Mouse (Mus musculus) layer of hippocampus, postnatal 36 days (tissue): ENCODE measurements around the gene Vgll4. TPM values are rescaled to one million over a fixed set of nuclear protein-coding genes. Genes with fewer than 3 reads are reported as not detected.
A peak's percentile ranks its signal among the peaks of the same experiment; 100 is the strongest.
"Not testable (repeated sequence)": the region's sequence is repeated elsewhere in the genome, so short reads cannot be mapped to it uniquely, and the experiment has no call there.

Experiments used
- DNase-seq, 2 experiments: peaks; one replicate each; pipeline ENCODE4 v3.0.0; 2022
- total RNA-seq, 2 experiments: library from RNA; stranded (reverse); gene quantifications; 2 replicates each; pipeline ENCODE4 v1.2.3; 2021

Vgll4 gene
- total RNA-seq, 2 experiments from 2014 or later, result 43.2 to 48.8 TPM

DNA sequence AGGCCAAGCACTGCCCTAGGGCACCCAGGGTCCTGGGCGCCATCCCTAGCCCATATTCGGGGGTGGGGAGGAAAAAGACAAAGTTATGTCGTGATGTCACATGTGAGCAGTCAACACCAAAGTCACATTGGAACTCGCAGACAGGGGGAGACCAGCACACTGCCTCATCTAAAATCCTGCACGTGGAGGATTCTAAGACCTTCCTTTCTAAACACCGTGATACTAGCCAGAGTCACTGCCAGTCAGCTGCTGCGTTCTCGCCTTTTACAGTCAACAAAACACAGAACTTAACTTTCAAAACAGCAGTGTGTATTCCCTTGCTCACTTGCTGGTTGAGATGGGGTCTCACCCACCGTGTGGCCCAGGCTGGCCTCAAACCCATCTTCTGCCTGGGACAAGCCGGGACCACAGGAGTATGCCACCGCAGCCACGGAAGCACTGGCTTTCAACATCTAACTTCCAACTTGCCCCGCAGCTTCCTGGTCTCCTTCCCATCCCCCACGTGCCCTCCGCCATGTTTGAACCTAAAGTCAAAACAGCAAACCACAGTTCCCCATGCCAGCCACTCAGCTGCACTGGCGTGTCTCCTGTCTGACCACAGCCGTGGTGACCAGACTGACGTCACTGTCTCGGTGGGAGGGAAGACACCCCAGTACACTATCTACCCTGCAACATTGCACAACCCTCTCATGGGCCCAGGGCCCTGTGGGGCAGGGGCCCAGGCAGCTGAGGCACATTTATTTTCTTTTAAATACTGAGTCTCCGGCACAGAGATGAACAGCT is 76.2 kb downstream of the Vgll4 start:
- DNase-seq, result peak in 1 of 2 experiments; percentile 56

DNA sequence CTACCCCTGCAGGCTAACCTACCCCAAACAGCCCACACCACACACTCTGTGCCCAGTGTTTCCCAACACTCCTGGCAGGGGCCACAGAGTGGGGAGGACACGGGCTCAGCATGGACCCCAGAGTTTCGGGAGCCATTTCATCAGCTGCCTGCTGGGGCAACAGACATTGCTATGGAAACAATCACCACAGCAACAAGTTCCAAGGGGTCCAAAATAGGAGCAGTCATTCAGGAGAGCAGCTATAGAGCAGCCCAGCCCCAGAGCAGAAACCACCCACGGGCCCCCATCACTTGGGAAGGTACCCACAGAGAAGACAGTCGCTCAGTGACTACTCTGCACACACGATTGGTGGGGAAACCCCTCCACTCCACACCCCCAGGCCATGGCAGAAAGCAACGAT is 77.4 kb downstream of the Vgll4 start:
- peak; percentile 70 to 78 for DNase-seq

DNA sequence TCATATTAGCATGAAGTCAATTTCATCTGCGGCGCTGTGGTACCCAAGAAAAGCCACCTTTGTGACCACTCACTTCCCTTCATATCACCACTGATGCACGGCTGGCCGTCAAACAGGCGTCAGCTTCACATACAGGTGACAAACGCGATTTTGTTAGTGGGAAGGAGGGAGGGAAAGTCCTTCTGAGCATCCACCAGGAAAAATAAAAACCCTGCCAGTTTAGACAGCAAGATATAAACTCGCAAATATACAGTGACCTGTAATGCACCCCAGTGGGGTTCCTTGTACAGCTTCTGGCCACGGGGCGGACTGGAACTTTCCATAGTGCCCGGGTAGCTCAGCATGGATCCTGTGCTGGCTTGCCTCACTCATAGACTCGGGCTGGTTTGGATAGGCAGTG is 78.0 kb downstream of the Vgll4 start:
- no peak for DNase-seq

DNA sequence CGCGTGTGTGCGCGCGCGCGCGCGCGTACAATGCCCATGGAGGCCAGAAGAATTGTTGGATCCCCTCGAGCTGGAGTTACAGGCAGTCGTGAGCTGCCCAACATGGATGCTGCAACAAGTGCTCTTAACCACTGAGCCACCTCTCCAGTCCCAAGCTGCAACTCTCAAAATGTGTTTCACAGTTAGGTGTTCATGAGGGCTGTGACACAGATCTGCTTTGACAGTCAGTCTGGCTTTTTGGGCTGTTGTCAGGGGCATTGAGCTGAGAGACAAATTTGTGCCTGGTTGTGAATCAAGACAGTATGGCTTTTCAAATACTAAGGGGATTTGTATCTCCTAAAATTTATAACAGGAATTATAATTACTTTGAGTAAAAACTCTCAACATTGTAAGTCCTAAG is 78.5 kb downstream of the Vgll4 start:
- no peak for DNase-seq

DNA sequence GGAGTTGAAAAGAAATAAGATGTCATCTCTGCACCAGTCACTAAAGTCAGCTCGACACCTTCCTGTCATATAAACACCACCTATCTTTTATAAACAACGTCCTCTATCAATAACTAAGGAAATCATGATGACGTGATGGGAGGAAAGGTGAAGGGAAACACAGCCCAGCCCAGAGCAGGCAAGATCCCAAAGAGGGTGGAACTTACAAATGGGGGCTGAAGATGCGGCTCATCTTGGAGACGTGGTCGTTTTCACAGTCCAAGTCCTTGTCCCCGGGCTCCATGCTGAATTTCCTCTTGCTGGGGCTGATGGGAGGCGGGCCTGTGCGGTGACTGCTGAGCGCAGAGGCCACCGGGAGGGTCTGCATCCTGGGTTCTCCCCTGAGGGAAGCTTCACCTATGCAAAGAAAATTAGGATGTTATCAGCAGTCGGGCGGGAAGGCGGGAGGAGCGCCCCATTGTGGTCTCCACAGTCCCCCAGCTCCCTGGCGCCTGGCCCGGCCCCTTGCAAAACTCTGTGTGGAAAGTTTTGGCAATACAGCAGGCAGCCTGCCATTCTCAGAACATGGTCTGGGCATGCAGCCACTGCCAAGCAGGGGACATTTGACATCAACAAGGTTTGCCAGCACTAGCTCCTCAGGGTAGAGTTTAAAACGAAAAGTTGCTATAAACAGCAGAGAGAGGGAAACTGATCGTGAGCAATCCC is 79.2 kb downstream of the Vgll4 start:
- peak; percentile 83 to 88 for DNase-seq

DNA sequence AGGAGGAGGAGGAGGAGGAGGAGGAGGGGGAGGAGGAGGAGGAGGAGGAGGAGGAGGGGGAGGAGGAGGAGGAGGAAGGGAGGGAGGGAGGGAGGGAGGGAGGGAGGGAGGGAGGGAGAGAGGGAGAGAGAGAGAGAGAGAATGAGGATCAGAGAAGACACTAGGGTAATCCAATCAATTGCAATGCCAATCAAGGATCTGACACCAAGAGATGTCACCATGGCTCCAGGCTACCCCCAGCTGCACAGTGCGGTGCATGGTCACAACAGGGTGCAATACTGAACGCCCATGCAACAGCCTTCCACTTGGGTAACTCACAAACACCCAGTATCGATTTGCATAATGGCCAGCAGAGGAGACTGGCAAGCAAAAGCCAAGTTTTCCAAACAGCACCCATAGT is 79.8 kb downstream of the Vgll4 start:
- not testable (repeated sequence) for DNase-seq

DNA sequence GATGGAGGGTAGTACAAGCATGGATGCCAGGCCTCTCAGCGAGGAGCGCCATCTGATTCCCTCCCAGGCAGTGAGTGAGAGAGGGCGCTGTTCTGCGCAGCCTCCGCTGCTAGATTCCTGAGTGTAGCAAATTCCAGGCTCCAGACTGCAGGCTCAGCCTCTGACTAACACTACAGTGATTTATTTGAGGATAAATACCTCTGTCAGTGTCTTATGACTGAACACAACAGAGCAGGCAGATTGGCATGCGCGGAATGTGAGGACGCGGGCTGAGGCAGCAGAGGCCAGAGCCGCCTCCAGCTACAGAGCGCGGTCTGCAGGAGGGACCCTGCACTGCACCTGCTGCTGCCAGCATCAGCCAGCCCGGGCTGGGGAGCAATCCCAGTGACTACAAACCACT is 80.9 kb downstream of the Vgll4 start:
- DNase-seq, result peak; percentile 64 to 76

DNA sequence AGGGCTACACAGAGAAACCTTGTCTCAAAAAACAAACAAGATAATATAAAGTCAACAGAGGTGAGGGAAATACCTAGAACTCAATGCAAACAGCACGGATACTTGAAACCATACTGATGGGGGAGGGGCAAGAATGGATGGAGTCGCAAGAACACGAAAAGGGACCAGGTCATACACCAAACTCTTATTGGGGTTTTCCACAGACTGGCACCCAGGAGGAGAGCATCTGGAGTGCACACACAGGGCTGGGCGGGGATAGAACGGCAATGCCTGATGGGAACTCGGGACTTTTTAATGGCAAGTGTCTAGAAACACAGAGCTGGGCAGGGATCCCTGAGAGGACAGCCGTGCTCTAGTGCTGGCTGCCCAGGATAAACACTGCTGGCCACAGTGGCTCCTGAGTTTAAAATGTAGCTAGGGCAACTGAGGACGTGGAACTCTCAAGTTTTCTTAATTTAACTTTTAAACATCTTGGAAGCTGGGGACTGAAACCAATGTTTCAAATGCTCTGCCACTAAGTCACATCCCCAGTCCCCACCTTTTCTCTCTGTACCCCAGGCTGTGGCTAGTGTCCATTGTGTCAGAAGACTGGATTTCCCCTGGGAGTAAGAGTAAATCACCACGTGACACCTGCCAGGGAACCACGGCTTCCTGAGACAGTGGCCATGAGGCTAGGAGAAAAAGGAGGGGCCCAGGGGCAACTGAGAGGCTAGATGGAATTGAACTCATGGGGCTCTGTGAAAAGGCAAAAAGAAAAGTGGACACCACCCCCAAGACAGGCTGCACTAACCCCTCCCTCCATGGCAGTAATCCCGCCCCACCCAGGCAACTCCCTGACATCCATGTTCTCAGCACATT is 83.1 kb downstream of the Vgll4 start:
- DNase-seq, result no peak

DNA sequence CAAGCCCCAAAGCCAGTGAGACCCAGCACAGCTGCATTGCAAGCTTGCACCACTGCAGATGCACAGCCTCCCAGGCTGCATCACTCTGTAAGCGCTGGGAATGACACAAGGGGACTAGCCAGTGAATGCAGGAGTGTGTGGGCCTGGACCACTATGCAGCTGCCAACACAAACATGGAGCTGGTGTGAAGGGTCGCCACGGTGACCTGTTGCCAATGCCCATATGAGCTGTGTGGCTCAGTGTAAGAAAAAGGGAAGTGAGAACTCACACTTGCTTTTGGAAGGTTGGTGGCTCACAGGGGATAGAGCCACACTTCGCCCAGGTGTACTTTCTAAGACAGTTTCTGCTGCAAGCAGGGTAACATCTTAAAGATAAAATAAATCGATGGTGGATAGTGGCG is 83.8 kb downstream of the Vgll4 start:
- DNase-seq, result no peak

DNA sequence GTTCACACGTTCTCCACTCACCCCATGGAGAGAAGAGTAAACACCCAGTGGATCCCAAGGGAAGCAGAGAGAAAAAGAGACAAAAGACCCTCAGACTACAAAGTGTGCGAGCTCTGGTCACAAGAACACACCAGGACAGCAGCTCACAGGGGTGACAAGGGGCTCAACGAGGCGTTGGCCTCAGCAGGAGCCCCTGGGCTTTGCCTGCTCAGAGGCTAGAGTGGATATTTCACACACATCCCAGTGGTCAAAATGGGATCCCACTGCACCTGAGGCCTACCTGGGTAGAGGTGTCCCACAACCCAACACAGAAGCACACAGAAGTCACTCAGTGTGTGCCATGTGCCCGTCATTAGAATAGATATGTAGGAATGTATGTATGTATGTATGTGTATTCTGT is 84.7 kb downstream of the Vgll4 start:
- no peak for DNase-seq

DNA sequence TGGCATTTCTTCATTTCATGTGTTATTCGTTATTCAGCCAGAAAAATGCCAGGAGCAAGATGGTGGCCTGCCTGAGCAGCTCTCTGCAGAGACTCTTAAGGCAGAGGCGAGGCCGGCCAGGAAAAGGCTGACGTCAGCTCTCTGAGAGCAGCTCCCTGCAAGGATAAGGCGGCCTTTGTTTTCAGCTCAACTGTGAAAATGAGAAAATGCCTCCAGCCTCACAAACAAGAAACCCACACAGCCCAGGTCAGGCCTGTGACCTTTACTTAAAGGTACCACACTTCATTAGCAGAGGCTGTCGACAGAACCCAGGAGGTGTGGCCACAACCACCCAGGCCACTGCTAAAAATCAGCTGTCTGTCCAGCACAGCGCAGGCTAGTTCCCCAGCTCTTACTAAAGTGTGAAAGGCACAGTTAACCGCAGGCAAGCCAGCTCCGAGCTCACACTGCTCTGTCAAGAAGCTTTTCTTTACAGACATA is 86.5 kb downstream of the Vgll4 start:
- DNase-seq, result peak; percentile 73 to 78

DNA sequence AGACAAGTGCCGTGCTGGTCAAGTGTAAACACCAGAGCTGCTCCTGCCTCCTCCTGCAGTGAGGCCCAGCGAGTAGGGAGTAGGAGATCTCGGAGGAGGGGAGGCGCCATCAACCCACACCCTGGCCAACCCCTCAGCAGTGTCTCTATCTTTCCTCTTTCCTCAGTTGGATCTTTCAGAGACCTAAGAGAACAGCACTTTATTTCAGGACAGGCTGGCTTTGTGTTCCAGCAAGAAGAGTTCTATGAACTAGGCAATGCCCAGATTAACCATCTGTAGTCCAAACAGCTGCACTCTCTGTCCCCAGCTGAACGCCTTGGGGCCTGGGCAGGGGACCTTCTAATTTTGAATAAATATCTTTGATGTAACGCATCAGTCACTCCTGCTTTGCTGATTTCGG is 87.1 kb downstream of the Vgll4 start:
- no peak for DNase-seq

DNA sequence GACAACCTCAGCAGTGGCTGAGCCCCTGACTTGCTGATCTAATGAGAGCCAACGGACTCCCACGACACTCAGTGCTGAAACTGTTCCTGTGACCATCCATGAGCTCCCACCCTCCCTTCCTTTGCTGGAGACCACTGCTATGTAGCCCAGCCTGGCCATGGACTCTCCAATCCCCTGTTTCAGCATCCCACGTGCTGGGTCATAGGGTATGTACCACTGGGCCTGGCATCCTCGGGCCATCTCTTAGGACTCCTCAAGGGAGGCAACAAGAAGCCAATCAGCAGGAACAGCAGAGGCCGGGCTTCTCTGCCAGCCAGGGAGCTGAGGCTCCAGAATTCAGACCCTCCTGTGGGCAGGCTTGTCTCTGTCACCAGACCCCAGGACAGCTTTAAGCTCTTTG is 87.6 kb downstream of the Vgll4 start:
- no peak for DNase-seq

DNA sequence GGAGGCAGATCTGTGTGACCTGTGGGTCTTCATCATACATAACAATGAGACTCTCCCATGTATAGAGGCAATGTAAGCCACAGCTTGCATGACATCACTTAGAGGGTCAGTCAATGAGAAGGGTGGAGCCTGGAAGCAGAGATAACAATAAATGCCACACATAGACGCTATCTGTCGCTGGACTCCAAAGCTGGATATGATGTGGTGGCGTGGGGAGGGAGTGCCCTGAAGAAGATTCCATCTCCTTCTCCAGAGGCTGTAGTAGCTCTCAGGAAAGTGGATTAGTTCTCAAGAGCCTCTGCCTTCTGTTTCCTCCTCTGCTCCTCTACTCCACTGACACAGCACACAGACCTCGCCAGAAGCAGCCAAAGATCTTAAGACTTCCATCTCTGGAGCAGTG is 89.0 kb downstream of the Vgll4 start:
- DNase-seq, result no peak

DNA sequence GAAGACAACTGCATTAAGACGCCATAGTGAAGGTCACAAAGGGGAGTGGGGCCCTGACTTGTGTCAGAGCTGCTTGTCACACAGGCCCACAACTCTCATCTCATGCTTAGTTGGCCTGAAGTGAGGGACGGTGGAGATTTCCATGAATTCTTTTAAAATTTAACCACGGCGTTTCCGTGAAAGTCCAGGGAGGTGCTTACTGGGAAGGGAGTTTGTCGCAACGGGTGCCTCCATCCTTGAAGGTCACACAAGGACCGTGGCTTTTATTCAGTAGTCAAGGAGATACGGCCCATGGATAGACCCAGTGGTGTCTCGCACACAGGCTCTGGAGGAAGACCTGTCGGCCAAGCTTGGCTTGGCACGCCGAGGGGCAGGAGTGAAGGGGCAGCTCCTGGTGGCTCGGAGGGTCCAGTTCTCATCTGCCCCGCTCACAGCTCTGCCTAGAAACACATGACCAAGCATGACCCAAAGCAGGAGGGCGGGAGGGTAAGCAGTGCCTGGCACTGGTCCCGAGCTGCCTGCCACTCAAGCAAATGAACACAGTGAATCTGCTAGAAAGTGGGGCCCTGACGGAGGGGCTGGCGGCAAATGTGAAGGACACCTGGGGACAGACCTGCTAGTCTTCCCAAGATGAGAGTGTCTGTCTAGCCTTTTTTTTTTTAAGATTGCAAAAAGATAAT is 90.8 kb downstream of the Vgll4 start:
- no peak for DNase-seq

DNA sequence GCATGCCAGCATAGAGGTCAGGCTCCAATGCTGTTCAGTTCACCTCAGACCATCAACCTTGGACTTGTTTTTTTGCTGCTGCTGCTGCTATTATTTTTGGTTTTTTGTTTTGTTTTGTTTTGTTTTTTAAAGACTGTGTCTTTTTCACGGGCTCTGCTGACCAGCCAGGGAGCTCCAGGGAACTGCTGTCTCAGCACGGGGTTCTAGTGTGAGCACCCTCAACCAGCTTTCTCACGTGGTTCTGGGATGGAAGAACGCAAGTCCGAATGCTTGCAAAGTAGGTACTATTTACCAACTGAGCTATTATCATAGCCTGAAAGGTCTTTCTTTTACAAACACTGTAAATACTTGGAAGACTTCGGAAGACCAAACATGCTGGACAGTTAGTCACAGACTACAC is 93.2 kb downstream of the Vgll4 start:
- no peak for DNase-seq

DNA sequence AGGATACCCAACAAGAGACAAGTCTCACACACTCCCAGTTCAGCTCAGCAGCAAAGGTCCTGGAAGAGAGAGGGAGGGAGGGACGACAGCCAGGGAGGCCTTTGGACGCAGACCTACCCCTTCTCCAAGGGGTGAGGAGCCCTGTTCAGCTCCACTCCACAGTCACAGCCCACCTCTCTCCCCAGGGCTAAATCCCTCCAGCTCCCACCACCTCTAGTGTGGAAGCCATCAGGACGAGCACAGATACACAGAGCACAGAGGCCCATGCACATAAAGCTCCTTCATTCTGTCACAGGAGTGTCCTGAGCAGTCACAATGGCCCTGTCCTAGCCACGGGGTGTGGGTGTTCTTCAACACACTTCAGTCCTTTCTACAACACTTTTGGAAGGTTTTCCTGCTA is 93.8 kb downstream of the Vgll4 start:
- no peak for DNase-seq

DNA sequence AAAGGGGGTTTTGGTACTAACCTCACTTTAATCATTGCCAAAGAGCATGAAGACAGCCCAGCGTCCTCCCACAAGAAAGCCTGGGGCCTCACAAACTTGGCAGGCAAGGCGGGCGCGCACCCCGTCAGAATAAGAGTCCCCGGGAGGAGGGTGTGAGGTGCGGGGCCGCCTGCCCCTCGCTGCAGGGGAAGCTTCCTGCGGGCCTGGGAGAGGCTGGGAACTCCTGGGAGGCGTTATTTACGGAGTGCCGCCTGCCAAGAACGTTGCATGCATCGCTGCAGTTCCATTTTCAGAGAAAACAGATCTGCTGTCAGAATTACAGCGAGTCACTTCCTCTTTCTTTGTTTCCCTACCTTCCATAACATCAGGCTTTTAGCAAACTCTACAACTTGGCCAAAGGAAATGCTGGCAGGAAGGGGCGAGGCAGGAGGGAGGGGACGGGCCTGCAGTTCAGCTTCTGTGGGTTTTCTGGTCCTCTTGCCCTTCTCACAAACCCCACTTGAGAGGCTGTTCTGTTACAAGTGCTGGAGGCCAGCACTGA is 94.7 kb downstream of the Vgll4 start:
- DNase-seq, result peak; percentile 94 to 95

DNA sequence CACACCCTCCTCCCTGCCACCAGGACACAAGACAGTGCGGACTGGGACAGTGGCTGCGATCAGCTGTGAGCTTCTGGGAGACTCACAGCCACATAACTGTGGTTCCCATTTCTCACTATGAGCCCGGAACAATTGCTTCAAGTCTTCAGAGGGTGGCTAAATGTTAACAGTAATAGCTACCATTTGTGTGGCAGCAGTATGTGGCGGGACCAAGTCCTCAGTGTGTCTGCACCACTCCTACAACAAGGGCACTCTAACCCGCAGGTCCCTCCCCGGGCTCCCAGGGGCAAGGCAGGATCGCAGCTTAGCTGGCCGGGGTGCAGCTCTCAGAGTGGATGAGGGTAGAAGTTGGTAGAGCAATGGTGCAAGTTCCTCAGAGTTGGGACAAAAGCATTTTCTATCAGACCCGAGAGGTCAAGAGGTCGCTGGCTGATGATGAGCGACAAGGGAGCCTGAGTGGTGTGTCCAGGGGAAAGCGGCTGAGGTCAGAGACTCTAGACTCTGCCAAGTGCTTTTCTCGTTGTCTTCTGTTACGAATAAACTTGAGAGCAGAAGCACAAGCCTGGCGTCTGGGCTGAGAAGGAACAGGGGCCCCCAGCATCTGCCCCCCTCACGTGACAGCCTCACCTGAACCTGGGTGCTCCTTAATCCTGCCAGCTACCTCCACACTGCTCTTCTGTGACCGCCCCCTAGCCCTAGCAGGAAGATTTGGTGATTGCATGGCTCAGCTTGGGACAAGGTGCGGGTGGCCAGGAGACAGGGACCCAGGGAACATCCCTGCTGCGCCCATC is 95.5 kb downstream of the Vgll4 start:
- DNase-seq, result no peak

DNA sequence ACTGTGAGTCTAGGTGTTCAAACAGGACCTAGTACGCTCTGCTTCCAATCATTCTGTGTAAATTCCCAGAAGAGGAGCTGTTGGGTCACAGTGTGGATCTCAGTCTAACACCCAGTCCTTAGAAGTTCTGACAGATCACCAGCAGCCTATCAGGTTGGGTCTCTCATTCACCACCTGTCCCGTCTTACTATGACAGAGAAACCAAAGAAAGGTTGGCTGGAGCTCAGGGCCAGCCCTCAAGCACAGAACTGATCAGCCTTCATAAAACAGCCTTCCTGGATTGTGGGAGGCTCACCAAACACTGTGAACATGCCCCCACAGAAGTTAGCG is 96.0 kb downstream of the Vgll4 start:
- DNase-seq, result no peak

DNA sequence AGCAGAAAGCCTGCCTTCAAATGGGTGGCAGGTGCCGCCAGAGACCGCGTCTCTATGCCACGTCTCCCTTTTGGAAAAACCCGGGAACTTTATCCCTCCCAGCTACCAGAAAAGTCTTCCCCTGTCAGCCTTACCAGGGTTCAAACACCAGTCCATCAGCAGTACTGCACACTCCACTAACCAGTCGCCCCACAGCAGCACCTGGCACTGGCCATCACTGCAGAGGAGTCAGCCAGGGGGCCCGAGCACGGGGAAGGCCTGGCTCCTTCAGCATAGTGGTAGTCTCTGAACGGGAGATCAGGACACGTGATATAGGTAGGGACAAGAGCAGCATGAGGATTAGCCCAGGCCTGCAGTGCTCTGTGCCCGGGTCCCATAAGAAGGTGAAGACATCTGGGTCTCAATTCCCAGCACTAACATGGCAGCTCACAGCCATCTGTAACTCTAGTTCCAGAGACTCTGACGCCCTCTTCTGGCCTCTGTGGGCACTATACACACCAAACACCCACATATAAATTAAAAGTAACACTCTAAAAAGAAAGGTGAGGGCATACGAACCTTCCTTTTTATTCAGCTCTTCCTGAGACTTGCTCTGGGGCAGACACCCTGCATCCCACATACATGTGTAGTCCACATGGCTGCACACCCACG is 98.7 kb downstream of the Vgll4 start:
- no peak for DNase-seq
